Mouse (Mus musculus) right cerebral cortex, postnatal 25 days (tissue): Measurements from ENCODE around the gene Ypel4.

Experiments
- DNase-seq: peaks from one replicate; pipeline ENCODE4 v3.0.0; 2022

Ypel4 gene

DNA sequence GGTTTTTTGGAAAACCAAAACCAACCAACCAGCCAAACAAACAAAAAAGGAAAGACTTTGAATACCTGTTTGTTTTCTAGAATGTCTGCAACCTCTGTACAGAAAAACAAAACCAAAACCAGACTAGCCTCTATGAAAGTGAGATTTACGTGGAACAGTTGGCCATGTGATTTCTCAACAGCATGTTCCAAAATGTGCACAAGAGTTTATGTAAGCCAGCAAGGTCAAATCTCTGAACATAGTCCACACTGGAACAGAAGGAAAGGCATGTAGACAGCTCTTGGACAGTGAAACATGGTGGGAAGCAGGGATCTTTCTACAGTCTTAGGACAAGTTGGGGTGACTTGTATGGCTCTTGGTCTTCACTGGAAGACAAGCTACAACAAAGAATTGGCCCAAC lies 28.0 kb downstream of the Ypel4 start:
- DNase-seq = no peak

DNA sequence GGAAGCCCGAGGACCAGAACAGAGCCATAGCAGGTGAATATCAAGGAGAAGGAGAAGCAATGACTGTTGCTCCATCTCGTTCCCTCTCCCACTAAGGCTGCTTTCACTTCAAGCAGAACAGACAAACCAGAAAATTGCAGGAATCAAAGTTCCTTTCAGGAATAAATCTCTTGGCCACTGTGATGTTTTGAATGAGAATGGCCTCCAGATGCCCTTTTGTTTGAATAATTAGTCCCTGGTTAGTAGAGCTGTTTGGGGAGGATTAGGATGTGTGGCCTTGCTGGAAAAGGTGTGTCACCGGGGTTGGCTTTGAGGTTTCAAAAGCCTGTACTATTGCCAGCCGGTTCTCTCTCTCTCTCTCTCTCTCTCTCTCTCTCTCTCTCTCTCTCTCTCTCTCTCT lies 28.4 kb downstream of the Ypel4 start:
- no peak for DNase-seq

DNA sequence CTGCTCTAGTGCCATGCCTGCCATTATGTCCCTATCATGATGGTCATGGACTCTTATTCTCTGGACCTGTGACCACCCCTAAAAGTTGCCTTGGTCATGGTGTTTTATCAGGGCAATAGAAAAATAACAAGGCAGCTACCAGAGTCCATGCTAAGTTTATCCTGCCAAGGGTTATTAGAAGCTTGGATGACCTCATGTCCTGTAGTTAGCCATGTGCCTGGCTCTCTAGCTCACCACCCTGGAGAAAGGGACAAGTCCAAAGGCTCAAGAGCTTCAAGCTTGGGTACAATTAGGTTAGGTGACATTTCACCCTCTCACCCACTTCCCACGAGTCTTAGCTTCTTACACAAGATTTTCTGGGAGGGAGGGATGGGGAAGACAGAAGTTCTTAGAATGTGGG lies 29.0 kb downstream of the Ypel4 start:
- no peak for DNase-seq

DNA sequence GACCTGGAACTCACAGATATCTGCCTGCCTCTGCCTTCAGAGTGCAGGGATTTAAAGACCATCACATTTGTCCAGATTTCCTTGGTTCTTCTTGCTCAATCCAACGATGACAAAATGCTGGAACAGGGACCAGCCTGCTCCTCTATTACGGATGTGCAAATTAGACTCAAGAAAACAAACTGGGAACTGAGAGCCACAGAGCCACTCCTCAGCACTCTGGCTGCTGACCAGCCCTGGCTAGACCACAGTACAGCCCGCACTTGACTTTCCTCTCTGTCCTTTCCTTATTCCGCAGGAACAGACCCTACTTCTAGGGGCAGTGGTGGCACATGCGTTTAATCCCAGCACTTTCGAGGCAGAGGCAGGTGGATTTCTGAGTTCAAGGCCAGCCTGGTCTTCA lies 36.6 kb downstream of the Ypel4 start:
- DNase-seq = no peak

DNA sequence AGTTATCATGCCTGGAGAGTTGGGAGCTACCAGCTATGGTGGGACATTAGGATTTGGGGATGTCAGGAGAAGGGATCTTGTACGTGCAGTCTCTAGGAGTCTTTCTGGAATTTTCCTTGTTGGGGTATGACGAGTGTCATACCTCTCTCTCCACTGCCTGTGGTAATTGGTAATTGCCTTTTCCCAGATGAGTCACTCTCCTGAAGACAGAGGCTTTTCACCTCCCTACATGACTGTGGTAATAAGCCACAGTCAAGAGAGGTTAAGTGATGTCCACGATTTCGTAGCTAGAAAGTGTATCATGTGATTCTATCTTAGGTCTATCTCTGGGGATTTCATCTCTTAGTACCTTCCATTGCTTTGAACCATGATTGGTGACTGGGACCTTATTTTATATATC lies 38.6 kb downstream of the Ypel4 start:
- no peak for DNase-seq

DNA sequence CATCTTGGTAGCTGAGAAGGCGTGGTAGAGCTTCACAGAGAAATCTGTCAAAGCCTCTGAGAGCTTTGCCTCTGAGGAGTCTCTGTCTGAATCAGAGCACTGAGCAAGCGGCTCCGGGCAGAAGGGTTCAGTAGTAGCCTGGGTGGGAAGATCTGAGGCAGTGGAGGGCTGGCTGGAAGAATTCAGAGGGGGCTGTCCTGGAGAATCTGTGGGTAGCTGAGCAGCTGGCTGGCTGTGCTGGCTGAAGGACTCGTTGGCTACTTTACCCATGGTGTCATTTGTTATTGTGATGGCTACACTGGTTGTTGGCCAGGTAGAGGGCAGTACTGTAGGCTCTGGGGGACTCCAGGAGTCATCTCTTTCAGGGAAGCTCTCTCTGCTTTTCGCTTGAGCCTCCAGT lies 39.3 kb downstream of the Ypel4 start:
- no peak for DNase-seq

DNA sequence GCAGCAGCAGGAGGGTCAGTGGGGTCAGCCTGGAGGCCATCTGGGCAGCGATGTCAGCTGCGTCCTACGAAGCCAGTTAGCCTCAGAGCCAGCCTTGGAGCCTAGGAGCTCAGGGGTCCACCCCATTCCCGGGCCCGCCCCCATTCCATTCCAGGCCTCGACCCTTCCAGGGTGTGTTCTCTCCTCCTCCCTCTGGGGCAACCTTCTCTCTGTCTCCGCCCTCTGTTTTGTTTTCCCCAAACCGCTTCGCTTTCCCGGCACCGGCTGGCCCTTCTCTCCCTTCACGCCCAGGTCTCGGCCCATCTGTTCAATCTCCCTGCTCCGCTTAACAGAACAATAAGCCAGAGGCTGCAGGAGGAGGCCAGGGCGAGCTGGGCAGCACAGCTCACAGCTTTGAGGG lies 40.9 kb downstream of the Ypel4 start:
- no peak for DNase-seq

DNA sequence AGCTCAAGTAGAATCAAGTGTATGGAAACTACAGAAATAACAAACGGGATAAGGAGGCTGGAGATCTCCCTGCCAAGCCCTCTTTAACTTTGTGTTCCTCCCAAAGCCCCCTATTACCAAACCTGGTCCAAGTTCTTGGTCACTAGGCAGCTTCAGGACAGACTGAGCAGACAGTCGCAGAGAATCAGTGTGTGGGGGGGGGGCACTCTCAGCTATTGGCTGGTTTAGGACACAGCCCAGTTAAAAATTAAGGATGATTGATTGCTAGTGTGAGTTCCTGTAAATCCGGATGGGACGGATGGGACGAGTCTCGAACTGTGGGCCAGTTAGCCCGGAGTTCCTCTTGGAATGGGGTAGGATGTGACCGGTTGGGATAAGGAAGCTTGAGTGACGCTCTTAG lies 41.4 kb downstream of the Ypel4 start, which contains the start of gene Serping1:
Serping1 (minus strand) TSS at position 204 of the 400 bp plus-strand sequence.
- DNase-seq = no peak

DNA sequence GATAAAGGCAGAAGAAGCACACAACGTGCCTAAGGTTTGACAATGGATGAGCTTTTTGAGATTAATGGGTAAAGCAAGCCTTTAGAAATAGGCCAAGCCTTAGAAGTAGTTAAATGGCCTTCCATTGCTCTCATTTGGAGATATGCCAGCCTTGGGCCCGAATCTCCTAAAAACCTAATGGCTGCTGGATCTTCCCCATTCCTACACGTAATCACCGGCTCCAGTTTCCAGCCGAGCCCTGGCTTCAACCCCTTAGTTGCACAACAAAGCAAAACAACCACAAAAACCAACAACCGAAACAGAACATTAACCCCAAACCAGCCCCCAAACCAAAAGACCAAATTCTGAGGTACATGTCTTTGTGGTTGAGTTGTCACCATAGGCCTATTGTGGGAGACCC lies 41.8 kb downstream of the Ypel4 start:
- no peak for DNase-seq

DNA sequence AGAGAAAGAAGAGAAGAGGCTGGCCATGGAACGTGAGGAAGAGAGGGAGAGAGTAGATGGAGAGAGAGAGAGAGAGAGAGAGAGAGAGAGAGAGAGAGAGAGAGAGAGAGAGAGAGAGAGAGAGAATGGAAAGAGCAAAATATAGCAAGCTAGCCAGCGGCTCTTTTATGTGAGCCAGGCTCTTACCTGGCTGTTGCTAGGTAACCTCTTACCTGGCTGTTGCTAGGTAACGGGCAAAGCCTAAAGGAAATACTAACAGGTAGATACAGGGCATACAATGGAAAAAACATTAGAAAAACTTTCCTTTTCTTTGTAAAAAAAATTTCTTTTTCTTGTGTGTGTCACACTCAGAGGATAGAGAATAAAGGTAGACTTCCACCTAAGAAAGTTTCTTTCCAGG lies 43.8 kb downstream of the Ypel4 start:
- no peak for DNase-seq

DNA sequence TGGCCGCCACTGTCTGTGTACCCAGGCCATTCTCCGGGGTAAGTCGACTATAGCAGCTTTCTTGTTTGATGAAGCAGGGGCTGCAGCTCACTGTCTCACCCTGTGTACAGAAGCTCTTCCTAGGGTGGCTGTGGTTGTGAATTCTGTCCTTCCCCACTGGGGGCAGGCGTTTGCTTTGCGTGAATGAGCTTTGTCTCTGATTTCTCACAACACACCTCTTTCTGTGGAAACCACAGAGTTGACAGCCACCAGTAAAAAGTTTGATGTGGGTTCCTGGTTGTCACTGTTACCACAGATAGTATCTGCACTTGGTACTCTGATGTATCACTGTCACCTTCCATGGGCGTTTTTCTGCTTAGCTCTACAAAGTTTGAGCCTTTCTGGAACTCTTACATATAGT lies 45.4 kb downstream of the Ypel4 start:
- no peak for DNase-seq

DNA sequence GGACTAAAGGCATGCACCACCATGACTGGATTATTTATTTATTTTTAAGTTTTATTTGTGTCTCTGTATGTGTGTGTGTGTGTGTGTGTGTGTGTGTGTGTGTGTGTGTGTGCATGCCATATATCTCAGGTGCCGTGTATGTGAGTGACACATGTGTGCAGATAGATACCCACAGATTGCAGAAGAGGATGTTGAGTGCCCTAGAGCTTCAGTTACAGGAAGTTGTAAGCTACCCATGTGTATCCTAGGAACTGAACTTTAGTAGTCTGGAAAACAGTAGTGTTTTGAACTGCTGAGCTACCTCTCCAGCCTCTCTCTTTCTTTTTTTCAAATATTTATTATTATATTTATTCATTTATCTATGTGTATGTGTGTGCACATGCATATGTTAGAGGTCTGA lies 49.5 kb downstream of the Ypel4 start:
- DNase-seq = no peak

DNA sequence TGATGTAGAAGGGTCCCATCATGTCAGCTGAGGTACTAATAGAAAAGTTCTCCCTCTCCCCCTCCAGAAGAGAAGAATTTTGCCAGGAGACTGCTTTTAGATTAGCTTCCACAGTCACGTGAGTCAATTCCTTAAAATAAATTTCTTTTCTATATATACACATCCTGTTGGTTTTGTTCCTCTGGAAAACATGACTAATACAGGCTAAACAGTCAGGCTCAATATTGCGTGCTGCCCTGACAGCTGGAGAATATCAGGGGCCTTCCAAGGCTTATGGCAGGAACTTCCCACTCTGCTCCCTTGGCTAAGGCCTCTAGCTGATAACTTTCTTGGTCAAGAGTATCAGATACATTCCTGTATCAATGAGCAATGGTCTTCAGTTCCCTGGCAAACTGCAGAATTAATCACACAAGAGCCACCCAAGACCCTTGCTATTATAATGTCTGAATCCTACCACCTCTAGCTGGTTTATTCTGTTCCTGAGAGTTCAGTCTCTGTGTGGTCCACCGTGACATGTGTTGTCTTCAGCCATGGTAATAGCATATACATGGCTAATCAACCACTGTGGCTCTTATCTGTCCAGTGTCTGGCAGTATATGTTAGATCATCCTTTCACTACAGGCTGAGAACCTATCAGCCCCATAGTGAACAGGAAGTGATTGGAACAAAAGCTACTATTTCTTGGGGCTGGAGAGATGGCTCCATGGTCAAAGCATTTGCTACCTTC lies 50.1 kb downstream of the Ypel4 start:
- DNase-seq = no peak
